Mouse (Mus musculus): ENCODE results near the gene Rassf7.

DNA sequence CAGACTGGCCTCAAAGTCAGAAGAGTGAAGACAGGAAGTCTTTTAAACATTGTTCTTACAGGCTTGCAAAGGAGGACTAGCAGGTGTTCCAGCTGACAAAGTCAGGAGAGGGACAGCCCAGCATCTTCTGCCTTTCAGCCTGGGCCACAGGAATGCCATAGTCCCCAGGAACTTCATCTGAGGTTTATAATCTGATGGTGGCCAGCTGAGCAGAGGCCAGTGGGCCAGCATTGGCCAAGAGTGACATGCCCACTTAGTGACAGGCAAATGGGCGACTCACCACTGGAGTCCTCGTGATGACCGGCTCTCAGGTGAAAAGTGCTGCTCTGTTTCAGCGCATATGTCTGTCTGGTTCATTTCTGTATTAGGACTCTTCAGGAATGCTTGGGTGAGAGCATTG lies 14.9 kb downstream of the Rassf7 start:
- TF ChIP-seq POLR2A (IDR thresholded peaks at IDR 0.05; ENCODE audit: insufficient read depth, low read depth, low read length) (no peak), CTCF (IDR thresholded peaks at IDR 0.05) (no peak), EP300 (IDR thresholded peaks at IDR 0.05; ENCODE audit: insufficient read depth, low read depth, low read length) (no peak)

Measured in heart, adult 2 months (tissue).